Mouse (Mus musculus) retina, postnatal 1 day (tissue): ENCODE results near the gene Hdac4.

Experiments
- DNase-seq: peaks from one replicate; pipeline ENCODE4 v3.0.0-alpha.2; 2012

The Hdac4 gene

GRCm38 (mm10) chr1:92178021-92178895 lies 17.2 kb downstream of the Hdac4 start:
- DNase-seq: peak; percentile 71

- no peak for DNase-seq
Observed at GRCm38 (mm10) chr1:92177599-92177998, 17.9 kb downstream of the Hdac4 start.

- no peak for DNase-seq
Observed at GRCm38 (mm10) chr1:92177196-92177595, 18.3 kb downstream of the Hdac4 start.

DNA sequence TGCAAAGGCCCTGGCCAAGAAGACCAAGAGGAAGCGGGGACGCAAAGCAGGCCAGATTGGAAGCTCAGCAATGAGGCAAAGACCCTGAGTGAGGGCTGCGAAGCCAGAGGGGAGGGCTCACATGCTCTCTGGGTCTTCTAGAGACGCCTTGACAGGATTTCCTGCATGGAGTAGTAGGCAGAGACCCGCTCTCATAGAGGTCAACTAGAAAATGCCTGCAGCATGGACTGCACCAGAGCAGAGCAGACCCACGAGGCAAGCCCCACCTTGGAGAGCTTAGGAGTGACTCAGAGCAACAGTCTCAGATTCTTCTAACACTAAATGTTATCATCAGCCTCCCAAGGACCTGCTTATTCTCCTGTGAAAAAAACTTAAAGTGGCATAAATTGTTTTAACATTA lies 20.2 kb downstream of the Hdac4 start:
- DNase-seq: no peak

- DNase-seq: no peak
Observed at GRCm38 (mm10) chr1:92174898-92175255, 20.6 kb downstream of the Hdac4 start.

GRCm38 (mm10) chr1:92174251-92174897 lies 21.1 kb downstream of the Hdac4 start:
- no peak for DNase-seq

DNA sequence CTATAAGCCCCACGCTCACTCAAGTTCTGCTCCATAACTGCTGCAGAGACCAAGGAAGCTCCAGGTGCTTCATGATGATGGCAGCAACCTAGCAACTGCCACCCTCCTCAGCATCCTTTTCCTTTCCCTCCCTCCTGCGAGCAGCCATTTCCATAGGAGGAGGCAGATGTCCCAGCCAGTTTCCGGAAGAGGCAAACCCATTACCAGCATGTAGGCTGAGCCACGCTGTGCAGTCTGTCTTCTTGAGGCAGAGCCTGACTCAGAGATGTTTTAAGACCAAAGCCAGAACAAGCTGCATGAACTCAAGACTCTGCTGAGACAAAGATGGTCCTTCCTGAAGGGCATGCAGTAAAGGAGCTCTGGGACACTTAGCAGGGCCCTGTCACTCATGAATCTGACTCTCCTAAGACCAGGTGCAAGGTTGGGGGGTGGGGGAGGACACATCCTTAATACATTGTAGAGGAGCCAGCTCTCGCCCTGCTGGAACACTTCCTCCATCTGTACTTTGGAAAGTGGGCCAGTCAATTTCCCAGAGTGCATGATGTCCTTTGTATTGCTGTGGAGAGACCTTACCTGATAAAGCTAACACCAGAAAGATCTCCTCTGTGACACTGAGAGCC lies 24.8 kb downstream of the Hdac4 start:
- DNase-seq: no peak

DNA sequence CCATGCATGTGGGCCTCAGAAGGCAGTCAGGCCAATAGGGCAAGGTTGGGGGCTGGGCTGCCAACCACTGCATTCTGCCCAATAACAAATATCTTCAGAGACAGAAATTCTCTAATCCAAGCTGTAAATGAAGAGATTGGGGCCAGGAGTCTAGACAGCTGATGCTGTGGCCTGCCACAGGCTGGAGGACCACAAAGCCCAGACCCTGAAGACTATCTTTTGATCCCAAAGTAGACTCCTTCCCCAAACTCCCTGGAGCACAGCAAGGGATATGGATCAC lies 25.8 kb downstream of the Hdac4 start:
- DNase-seq: no peak

DNA sequence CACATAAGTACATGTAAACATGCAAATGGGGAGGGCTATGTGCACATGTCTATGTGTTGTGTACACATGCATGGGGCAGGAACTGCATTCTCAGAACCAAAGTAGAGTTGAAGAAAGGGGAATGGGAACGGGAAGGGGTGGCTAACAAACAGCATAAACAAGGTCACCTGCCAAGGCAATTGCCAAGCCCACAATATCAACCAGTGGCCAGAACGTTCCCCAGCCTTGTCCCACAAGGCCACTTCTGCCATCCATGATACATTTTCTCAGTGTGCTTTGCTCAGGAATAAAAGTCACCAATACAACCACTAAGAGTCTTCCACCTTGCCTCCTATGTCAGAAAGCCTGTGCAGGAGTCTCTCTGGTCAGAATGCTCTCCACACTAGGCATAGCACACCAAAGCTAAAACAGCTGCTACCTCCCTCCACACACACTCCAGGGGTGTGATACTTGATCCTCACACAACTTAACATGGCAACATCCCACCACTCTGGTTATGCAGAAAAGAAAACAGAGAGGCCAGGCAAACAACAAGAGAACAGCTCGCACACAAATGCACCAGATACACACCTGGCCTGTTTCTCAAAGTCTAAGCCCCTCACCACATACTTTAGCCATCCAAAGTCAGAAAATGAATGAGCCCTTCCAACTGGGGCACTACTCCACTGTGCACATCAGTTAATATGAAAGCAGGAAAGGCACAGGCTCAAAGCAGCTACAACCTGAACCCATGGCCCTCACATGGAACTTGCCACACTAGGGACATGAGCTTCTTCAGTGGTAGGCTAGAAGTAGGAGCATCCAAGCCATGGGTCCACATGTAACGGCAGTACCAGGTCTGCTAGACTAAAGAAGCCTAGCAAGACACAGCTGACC lies 26.4 kb downstream of the Hdac4 start:
- no peak for DNase-seq

- DNase-seq: no peak
Observed at GRCm38 (mm10) chr1:92163932-92164331, 31.6 kb downstream of the Hdac4 start.

GRCm38 (mm10) chr1:92159804-92160203 lies 35.7 kb downstream of the Hdac4 start:
- DNase-seq: no peak

- no peak for DNase-seq
Observed at GRCm38 (mm10) chr1:92150201-92150600, 45.3 kb downstream of the Hdac4 start.

DNA sequence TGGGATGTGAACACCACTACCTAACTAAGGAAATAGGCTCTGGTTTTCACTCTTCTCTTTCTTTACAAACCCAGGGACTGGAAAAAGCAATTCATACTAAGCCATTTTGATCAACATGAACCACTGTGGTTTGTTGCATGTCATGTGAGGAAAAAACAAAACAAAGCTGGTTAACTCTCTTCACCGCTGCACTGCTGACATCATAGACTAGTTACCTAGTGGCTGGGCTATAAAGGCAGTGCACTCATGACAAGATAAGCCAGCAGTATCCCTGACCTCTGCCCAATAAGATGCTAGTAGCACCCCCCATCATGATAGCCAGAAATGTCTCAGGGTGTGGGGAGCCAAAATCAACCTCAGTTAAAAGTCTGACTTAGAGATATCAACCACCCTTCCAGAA lies 47.0 kb downstream of the Hdac4 start:
- no peak for DNase-seq

DNA sequence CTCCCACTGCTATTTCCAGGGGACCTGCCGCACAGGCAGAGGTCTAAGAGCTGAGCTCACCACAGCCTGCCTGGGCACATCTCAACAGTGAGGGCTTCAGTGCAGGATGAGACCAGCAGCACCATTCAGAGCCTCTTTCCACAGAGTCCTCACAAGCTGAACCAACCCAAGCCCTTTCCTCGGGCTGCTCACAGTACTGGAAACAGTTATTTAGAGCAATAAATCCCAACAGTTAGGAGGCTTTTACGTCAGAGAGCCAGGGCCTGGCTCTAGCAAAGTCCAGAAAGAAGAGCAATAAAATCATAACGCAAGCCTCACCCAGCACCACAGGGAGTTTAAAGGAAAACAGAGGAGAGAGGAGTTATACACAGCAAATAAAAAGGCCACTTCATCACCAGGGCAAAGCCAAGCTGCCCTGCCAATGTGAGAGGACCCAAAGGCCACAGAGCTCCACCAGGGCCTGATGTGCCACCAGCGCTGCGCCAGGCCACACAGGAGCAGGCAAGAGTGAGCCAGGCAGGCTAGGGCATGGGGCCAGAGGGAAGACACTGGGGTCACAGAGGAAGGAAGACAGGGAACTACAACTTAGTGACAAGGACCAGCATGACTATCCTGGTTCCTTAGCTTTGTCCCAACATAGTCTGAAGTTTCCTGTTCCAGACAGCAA lies 50.5 kb downstream of the Hdac4 start:
- DNase-seq: no peak

- no peak for DNase-seq
Observed at GRCm38 (mm10) chr1:92143331-92143895, 52.1 kb downstream of the Hdac4 start.

DNA sequence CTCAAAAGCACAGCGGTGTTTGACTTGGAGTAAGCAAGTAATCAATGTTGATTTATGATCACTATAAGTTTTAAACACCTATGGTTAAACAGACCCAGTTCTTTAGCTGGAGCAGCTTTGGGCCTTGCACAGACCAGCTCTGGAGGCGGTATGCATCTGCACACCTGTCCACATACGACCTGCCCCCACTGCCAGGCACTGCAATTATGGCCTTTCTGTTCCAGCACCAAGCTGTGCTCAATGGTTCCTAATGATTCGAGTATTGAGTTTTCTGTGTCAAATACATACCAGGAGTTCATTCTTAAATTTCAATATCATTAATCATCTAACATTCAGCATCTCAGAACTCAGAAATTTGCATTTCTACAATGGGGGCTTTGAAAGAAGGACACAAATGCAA lies 52.7 kb downstream of the Hdac4 start:
- no peak for DNase-seq

GRCm38 (mm10) chr1:92139001-92139400 lies 56.5 kb downstream of the Hdac4 start:
- no peak for DNase-seq

DNA sequence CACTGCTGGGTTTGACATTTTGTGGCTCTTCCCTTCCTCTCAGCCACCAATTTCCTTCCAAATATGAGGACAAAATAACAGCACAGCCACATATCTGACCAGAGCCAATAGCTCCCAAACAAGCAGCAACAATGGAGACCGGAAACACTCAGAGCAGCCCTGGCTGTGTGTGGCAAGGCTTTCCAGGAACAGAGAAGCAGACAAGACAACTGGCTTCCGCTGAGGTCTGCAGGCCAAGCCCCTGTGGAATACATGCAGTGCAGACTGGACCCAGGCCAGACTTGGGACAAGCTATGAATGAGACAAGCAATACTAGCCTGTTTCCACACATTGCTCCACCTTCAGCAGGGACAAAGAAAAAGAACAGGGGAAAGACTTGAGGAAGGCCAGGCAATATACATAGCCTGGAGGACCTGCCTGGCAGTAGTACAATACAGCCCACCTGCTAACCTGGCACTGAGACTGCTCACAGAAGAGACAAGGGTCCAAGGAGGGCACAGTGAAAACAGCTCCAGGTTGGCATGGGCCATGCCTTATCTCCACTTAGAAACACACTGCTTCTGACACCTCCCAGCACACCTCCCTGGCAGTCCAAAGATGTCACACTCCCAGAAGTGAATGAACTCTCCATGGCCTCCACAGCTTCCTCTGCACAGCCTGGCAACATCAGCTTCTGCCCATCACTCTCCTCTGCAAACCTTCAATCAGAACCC lies 58.2 kb downstream of the Hdac4 start:
- DNase-seq: no peak

DNA sequence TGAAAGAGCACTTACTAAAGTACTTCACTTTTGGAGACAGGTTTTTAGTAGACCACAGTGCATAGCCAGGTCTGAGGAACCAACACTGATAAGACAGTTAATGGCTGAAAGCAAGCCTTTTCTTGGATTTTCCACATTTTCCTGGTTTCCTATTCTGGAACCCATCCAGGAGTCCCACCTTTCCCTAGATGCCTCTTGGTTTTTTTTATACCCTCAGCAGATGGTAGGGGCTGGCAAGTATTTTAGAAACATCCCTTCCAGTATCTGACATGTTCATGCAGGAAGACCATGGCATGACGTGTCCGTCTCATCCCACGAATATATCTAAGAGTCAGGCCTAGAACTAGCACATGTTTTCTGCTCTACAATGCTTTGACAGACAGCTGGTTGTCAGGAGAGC lies 59.1 kb downstream of the Hdac4 start:
- no peak for DNase-seq

DNA sequence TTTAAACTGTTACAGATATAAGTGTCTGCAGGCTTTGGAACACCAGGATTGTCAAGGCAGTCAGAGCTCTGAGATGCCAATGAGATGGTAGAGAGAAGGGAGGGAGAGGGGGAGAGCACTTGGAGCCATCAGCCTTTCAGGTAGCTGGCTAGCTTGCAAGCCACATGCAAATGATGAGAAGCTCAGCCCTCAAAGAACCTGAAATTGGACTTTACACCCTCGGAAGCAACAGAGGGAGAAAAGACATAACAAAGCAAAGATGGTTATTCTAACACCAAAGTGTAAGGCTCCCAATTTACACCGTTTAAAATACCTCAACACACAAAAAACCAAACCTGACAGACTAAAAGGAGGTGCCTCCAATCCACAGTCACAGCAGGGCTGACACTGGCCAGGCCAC lies 63.3 kb downstream of the Hdac4 start:
- DNase-seq: no peak

DNA sequence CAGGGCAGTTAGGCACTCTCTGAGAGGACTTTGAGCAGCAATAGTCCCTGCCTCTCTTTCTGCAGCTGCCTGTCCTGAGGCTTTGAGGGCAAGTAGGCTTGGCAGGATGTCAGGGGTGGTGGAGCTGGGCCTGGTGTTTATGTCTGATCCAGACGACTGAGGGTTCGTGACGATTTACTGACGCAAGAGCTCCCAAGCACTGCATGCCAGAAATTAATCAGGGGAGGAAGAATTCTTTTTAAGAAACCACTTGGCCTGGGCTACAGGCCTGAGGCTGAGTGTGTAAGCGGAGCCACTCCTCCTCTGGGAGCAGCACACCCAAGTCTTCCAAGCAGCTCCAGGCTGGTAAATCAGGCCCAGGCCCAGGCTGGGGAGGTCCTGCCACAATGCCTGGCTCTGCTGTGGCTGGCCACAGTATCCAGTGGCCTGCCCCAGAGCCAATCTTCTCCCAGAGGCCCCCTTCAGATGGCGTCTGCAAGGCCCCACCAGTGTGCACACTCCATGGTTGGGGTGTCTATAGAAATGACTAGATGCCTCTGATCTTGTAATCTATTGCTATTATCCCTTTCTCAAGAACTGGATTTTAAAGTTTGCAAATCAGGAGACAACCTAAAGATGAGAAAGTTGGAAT lies 64.9 kb downstream of the Hdac4 start:
- DNase-seq: no peak
